Mouse (Mus musculus) erythroblast, embryonic 14.5 days (primary cell): ENCODE measurements around the gene 4933428M09Rik.

Source experiments
- GATA1 ChIP-seq: IDR thresholded peaks from 2 replicates; pipeline ENCODE4 v1.6.1; 2012; ENCODE audit warnings: low read length, inconsistent platforms, mixed read lengths
- TAL1 ChIP-seq: IDR thresholded peaks from 3 replicates; pipeline ENCODE4 v1.6.1; 2012; ENCODE audit warnings: low read length, inconsistent platforms, mixed read lengths

GRCm38 (mm10) chrX:139209829-139210225 is 30.8 kb downstream of the 4933428M09Rik start, which contains the start of gene Mum1l1:
- no peak for TF ChIP-seq GATA1
- TF ChIP-seq TAL1, result no peak
